Mouse (Mus musculus) inflammation-experienced regulatory T-cells, adult 6 months (primary cell): ENCODE measurements around the gene Gm21310. TPM values are rescaled to one million over a fixed set of nuclear protein-coding genes. Genes with fewer than 3 reads are reported as not detected.
"Not testable (repeated sequence)": the region's sequence is repeated elsewhere in the genome, so short reads cannot be mapped to it uniquely, and the experiment has no call there.

Experiments used
- ATAC-seq: one replicate; pipeline ENCODE4 v1.8.0; 2017
- polyA plus RNA-seq, 3 experiments: library from polyadenylated mRNA; unstranded; fragments of 100-300 nt; shearing (Covaris generic); gene quantifications; one replicate each; pipeline ENCODE4 v1.2.1; 2017

The Gm21310 gene
- not detected for polyA plus RNA-seq

- ATAC-seq, result not testable (repeated sequence)
These were observed at the start of gene Gm21310 for GRCm38 (mm10) chrY:10147083-10147482. Gene Gm21310 (minus strand): TSS chrY:10147183.

Other genes with a start within 250 kb of the Gm21310 start
- gene Gm20834, start 177.4 kb upstream of the Gm21310 start, polyA plus RNA-seq, result not detected